In the genomic region with DNA sequence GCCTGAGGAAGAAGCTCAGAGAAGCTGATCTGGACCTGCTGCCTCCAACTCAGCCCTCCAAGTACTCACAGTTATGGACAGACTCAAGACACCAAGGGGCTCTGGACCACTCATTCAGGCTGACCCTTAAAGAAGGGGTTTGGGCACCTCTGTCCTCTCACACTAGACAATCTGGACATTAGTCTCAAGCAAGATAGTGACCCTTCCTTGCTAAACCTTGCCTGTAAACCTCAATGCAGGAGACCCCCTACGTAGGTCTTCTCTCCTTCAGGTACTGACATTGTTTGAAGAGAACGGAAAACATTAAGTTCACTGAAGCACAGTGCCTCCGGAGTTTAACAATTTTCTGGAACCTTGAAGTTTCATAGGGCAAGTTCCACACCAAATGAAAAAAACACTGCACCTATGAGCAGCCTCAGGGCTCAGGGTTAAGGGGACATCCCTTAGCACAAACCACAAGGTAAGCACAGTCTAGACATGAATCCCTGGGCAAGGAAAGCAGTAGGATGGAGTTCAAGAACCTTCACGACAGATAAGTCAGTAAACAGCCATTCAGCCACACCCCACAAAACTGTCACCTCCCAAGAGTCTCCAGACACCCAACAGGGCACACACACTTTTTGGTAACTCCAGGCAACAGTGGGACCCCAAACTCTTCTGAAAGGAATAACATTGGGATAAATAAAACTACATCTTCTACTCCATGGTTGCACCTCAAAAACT, we compare ENCODE assay signal across 8 mouse cellular contexts. TPM values are rescaled to one million over a fixed set of nuclear protein-coding genes. Genes with fewer than 3 reads are reported as not detected.
DNase-seq lines count a peak whose midpoint lies in the region; ATAC-seq and TF ChIP-seq lines count a peak whose summit lies in the region.

No protein-coding gene starts in this region.

- WGBS in forebrain, embryonic 13.5 days = 62% methylated on average over 4 of the region's 4 CpGs
- WGBS in liver, adult 2 months = 6% methylated on average over 4 of the region's 4 CpGs

- no peak for TF ChIP-seq POLR2A in CH12.LX (IDR thresholded peaks at IDR 0.05; ENCODE audit: low read depth, low read length)
- no peak for TF ChIP-seq POLR2A in liver, adult 2 months (IDR thresholded peaks at IDR 0.05; ENCODE audit: extremely low read depth, insufficient read depth, low read length)

- intact Hi-C loops in heart, postnatal 25 days (cut with DNase I) = no loop called here

- H3K4me3 ChIP-seq in CH12.LX (replicated peaks in 1 of 3; ENCODE audit: low read depth in 2 of 3, low read length in 2 of 3, poor library complexity in 1 of 3) = peak overlapping the region; percentile 74 to 93 (median 83)
- peak overlapping the region; percentile 98 for H3K4me3 ChIP-seq in forebrain, embryonic 13.5 days
- peak overlapping the region; percentile 84 for H3K4me3 ChIP-seq in liver, adult 2 months (ENCODE audit: insufficient read depth, low read depth, low read length)

- no peak for TF ChIP-seq RAD21 in CH12.LX (IDR thresholded peaks at IDR 0.05; ENCODE audit: low read depth, low read length)

- DNase-seq in heart, adult 11 months = peak; percentile 83
- no peak for DNase-seq in heart, postnatal 25 days (ENCODE audit: low spot score)
- DNase-seq in CH12.LX (ENCODE audit: extremely low read depth) = no peak
- DNase-seq in liver, adult 2 months (ENCODE audit: extremely low read depth, low read depth, low spot score) = peak; percentile 41
- DNase-seq in retina, embryonic 14.5 days (ENCODE audit: low spot score) = no peak
- DNase-seq in right cerebral cortex, postnatal 14 days = no peak
- DNase-seq in cerebellum, postnatal 14 days = no peak

- TF ChIP-seq EP300 in CH12.LX (IDR thresholded peaks at IDR 0.05; ENCODE audit: low read length) = no peak

- no peak for TF ChIP-seq CTCF in CH12.LX (conservative IDR thresholded peaks at IDR 0.05 in 1 of 2, IDR thresholded peaks at IDR 0.05 in 1 of 2; ENCODE audit: low read depth in 2 of 2, low read length in 2 of 2)
- TF ChIP-seq CTCF in liver, adult 2 months (IDR thresholded peaks at IDR 0.05; ENCODE audit: low read depth, low read length) = no peak

- peak overlapping the region; percentile 74 for H3K27ac ChIP-seq in CH12.LX (ENCODE audit: insufficient read depth, low read depth)
- no peak overlapping the region for H3K27ac ChIP-seq in forebrain, embryonic 13.5 days
- peak overlapping the region; percentile 90 for H3K27ac ChIP-seq in liver, adult 2 months (replicated peaks; ENCODE audit: insufficient read depth, low read depth, low read length)

- peak overlapping the region; percentile 87 for H3K4me2 ChIP-seq in CH12.LX (ENCODE audit: insufficient read depth, low read depth, poor library complexity, severe bottlenecking)
- H3K4me2 ChIP-seq in forebrain, embryonic 13.5 days = peak overlapping the region; percentile 90

- peaks cover 39% of the 10 kb centered on the region for H3K79me2 ChIP-seq in CH12.LX (replicated peaks; ENCODE audit: control insufficient read depth, extremely low read depth, insufficient read depth, poor library complexity, severe bottlenecking)
- H3K79me2 ChIP-seq in liver, adult 2 months (ENCODE audit: control insufficient read depth, insufficient read depth, low read length) = peaks cover 7% of the 10 kb centered on the region; the same call in 1 of the 2 replicates

- in situ Hi-C loops in CH12.LX (cut with MboI; ENCODE audit: low pct_ligation_motif_present, low pct_unique_long_range_greater_than_20kb, low sequenced_read_pairs) = no loop called here

- no peaks in the 10 kb centered on the region for H3K27me3 ChIP-seq in CH12.LX (replicated peaks)
- H3K27me3 ChIP-seq in forebrain, embryonic 13.5 days = no peaks in the 10 kb centered on the region
- no peaks in the 10 kb centered on the region for H3K27me3 ChIP-seq in liver, adult 2 months (ENCODE audit: control insufficient read depth, insufficient read depth, low read length)

- H3K9ac ChIP-seq in CH12.LX (ENCODE audit: insufficient read depth, low read depth) = peak overlapping the region; percentile 96
- peak overlapping the region; percentile 94 for H3K9ac ChIP-seq in forebrain, embryonic 13.5 days
- peak overlapping the region; percentile 98 for H3K9ac ChIP-seq in liver, adult 2 months (ENCODE audit: low read depth, low read length)

- peaks cover 20 to 29% of the 10 kb centered on the region in 2 experiments for H3K36me3 ChIP-seq in CH12.LX (replicated peaks in 1 of 2; ENCODE audit: control insufficient read depth in 1 of 2, insufficient read depth in 1 of 2, low read length in 1 of 2)
- peaks cover 24% of the 10 kb centered on the region for H3K36me3 ChIP-seq in forebrain, embryonic 13.5 days (ENCODE audit: poor library complexity, severe bottlenecking)
- no peaks in the 10 kb centered on the region for H3K36me3 ChIP-seq in liver, adult 2 months (ENCODE audit: control insufficient read depth, insufficient read depth, low read length)

- no peaks in the 10 kb centered on the region for H3K9me3 ChIP-seq in CH12.LX (replicated peaks; ENCODE audit: low read length)
- no peaks in the 10 kb centered on the region for H3K9me3 ChIP-seq in forebrain, embryonic 13.5 days (replicated peaks)

- peaks cover 31 to 54% of the 10 kb centered on the region in 2 experiments for H3K4me1 ChIP-seq in CH12.LX (ENCODE audit: control insufficient read depth in 1 of 2, insufficient read depth in 2 of 2)
- H3K4me1 ChIP-seq in forebrain, embryonic 13.5 days = peaks cover 32% of the 10 kb centered on the region
- H3K4me1 ChIP-seq in liver, adult 2 months (ENCODE audit: control insufficient read depth, insufficient read depth, low read length) = peaks cover 31% of the 10 kb centered on the region

- ATAC-seq in forebrain, embryonic 13.5 days = no peak

- dilution Hi-C loops in CH12.LX (cut with MboI; ENCODE audit: extremely low pct_ligation_motif_present, extremely low pct_unique_long_range_greater_than_20kb, low sequenced_read_pairs) = no loop called here

TF ChIP-seq in CH12.LX, 34 proteins besides CTCF, POLR2A, EP300 and RAD21:
- TF ChIP-seq MXI1 (IDR thresholded peaks at IDR 0.05; ENCODE audit: low read depth, low read length) (no peak), CHD1 (IDR thresholded peaks at IDR 0.05; ENCODE audit: low read depth, low read length) (0 out of 2 replicates have a peak, but pooled peaks have one; percentile 67)

RNA-seq across cellular contexts. Expression of a gene that starts 1.5 kb away (rescaled TPM):
- 10 to 100 TPM; 38.7 to 42.1 TPM for total RNA-seq in heart, postnatal 25 days (2021)
- total RNA-seq in CH12.LX (2012; rRNA removed) = 26.4 and 29.3 TPM in 2 replicates
- total RNA-seq in CH12.LX (2014; rRNA removed) = 14.6 and 17.0 TPM in 2 replicates
- 62.1 and 63.7 TPM in 2 replicates for polyA plus RNA-seq in CH12.LX (2012; ENCODE audit: insufficient read length, low read depth)
- 19.8 and 24.1 TPM in 2 replicates for polyA plus RNA-seq in forebrain, embryonic 13.5 days (2015; fragmentation: Nextera tagmentation; extraction: Ambion mirVana)
- total RNA-seq in liver, adult 2 months (2014; rRNA removed) = 41.9 and 44.2 TPM in 2 replicates
- polyA plus RNA-seq in liver, adult 2 months (2012; rRNA removed) = 60.5 and 64.2 TPM in 2 replicates

RNA-seq across cellular contexts. Expression of a gene that starts 6.8 kb away (rescaled TPM):
- total RNA-seq in heart, postnatal 25 days (2021) = 1 to 10 TPM; 7.7 to 8.3 TPM
- total RNA-seq in CH12.LX (2012; rRNA removed) (75.2 and 87.1 TPM in 2 replicates), CH12.LX (2014; rRNA removed) (71.7 and 74.4 TPM in 2 replicates)
- polyA plus RNA-seq in CH12.LX (2012; ENCODE audit: insufficient read length, low read depth) = 84.4 and 91.3 TPM in 2 replicates
- 42.7 and 43.1 TPM in 2 replicates for polyA plus RNA-seq in forebrain, embryonic 13.5 days (2015; fragmentation: Nextera tagmentation; extraction: Ambion mirVana)
- 31.1 and 36.3 TPM in 2 replicates for total RNA-seq in liver, adult 2 months (2014; rRNA removed)
- 69.7 and 72.1 TPM in 2 replicates for polyA plus RNA-seq in liver, adult 2 months (2012; rRNA removed)

RNA-seq across cellular contexts. Expression of a gene that starts 11.7 kb away (rescaled TPM):
- 1 to 10 TPM; 1.6 to 2.3 TPM for total RNA-seq in heart, postnatal 25 days (2021)
- total RNA-seq in CH12.LX (2012; rRNA removed) = 26.2 and 75.3 TPM in 2 replicates
- total RNA-seq in CH12.LX (2014; rRNA removed) = 18.3 and 21.0 TPM in 2 replicates
- polyA plus RNA-seq in CH12.LX (2012; ENCODE audit: insufficient read length, low read depth) = 27.2 and 32.3 TPM in 2 replicates
- 23.9 and 25.5 TPM in 2 replicates for polyA plus RNA-seq in forebrain, embryonic 13.5 days (2015; fragmentation: Nextera tagmentation; extraction: Ambion mirVana)
- 0.47 and 2.6 TPM in 2 replicates for total RNA-seq in liver, adult 2 months (2014; rRNA removed)
- polyA plus RNA-seq in liver, adult 2 months (2012; rRNA removed) = 0.25 and 0.61 TPM in 2 replicates

RNA-seq across cellular contexts. Expression of a gene that starts 14.2 kb away (rescaled TPM):
- total RNA-seq in heart, postnatal 25 days (2021) = 10 to 100 TPM; 54.2 to 59.3 TPM
- total RNA-seq in CH12.LX (2012; rRNA removed) (166 and 175 TPM in 2 replicates), CH12.LX (2014; rRNA removed) (149 and 154 TPM in 2 replicates)
- polyA plus RNA-seq in CH12.LX (2012; ENCODE audit: insufficient read length, low read depth) = 155 and 158 TPM in 2 replicates
- polyA plus RNA-seq in forebrain, embryonic 13.5 days (2015; fragmentation: Nextera tagmentation; extraction: Ambion mirVana) = 140 and 159 TPM in 2 replicates
- total RNA-seq in liver, adult 2 months (2014; rRNA removed) = 494 and 540 TPM in 2 replicates
- polyA plus RNA-seq in liver, adult 2 months (2012; rRNA removed) = 1,294 and 1,652 TPM in 2 replicates

RNA-seq across cellular contexts. Expression of a gene that starts 16.1 kb away (rescaled TPM):
- total RNA-seq in heart, postnatal 25 days (2021) = 10 to 100 TPM; 78.3 to 78.8 TPM
- total RNA-seq in CH12.LX (2012; rRNA removed) (0.68 and 0.88 TPM in 2 replicates), CH12.LX (2014; rRNA removed) (not detected in 2 replicates)
- polyA plus RNA-seq in CH12.LX (2012; ENCODE audit: insufficient read length, low read depth) = not detected in 2 replicates
- polyA plus RNA-seq in forebrain, embryonic 13.5 days (2015; fragmentation: Nextera tagmentation; extraction: Ambion mirVana) = 0.25 and 0.81 TPM in 2 replicates
- total RNA-seq in liver, adult 2 months (2014; rRNA removed) = not detected in 2 replicates
- polyA plus RNA-seq in liver, adult 2 months (2012; rRNA removed) = not detected in 2 replicates

Comparison
In these comparisons a context has a peak if more than half of its experiments do, and no peak if none do; other contexts are left out.
1. DNase-seq: peak in heart, adult 11 months (single experiment) and liver, adult 2 months (single experiment); none in heart, postnatal 25 days (single experiment), CH12.LX (single experiment), retina, embryonic 14.5 days (single experiment), right cerebral cortex, postnatal 14 days (single experiment) and cerebellum, postnatal 14 days (0 of 2).
2. Peak in every context shown above with its lines, with median percentiles within 50 percentile points of each other: H3K4me3 ChIP-seq and H3K9ac ChIP-seq.